Mouse (Mus musculus) lung, embryonic 16.5 days (tissue): ENCODE measurements at regions not wholly inside any gene's neighbourhood (a gene's known extent, or its start where the extent isn't known, plus 50 kb on each side); places are given as distances from the start of the nearest gene placed in this dataset.

ENCODE experiments used
- ATAC-seq: fragments of 200-750 bp; cut with Nextera tagmentation; 2 replicates; pipeline ENCODE4 v1.8.0; 2017; ENCODE audit warnings: low read depth, mild to moderate bottlenecking, moderate library complexity
- H3K27ac ChIP-seq: fragments of 300-500 bp; sonication (generic); 2 replicates; pipeline ENCODE4 v1.5.1; 2014; ENCODE audit warnings: mild to moderate bottlenecking, control low read depth, low read length
- H3K27me3 ChIP-seq: fragments of 300-500 bp; sonication (generic); 2 replicates; pipeline ENCODE4 v1.6.1; 2014; ENCODE audit warnings: low read depth, low read length, mixed read lengths; ENCODE audit not compliant: control insufficient read depth, insufficient read depth
- H3K36me3 ChIP-seq: fragments of 300-500 bp; sonication (generic); 2 replicates; pipeline ENCODE4 v1.6.1; 2014; ENCODE audit warnings: low read length; ENCODE audit not compliant: control insufficient read depth, insufficient read depth
- H3K4me1 ChIP-seq: fragments of 300-500 bp; sonication (generic); replicated peaks from 2 replicates; pipeline ENCODE4 v1.6.1; 2014; ENCODE audit warnings: low read length, mixed read lengths; ENCODE audit not compliant: control insufficient read depth, insufficient read depth
- H3K4me2 ChIP-seq: fragments of 300-500 bp; sonication (generic); 2 replicates; pipeline ENCODE4 v1.6.1; 2014; ENCODE audit warnings: low read depth, low read length, control low read depth
- H3K4me3 ChIP-seq: fragments of 300-500 bp; sonication (generic); 2 replicates; pipeline ENCODE4 v1.5.1; 2014; ENCODE audit warnings: mild to moderate bottlenecking, low read length, control low read depth
- H3K9ac ChIP-seq: fragments of 300-500 bp; sonication (generic); 2 replicates; pipeline ENCODE4 v1.6.1; 2014; ENCODE audit warnings: low read length, control low read depth
- H3K9me3 ChIP-seq: fragments of 300-500 bp; sonication (generic); 2 replicates; pipeline ENCODE4 v1.6.1; 2016; ENCODE audit warnings: low read length; ENCODE audit not compliant: control insufficient read depth
- WGBS: fragments of 180-500 bp; shearing (Covaris S2); extraction: QIAGEN DNeasy Blood & Tissue Kit; methylation state at CpG from one replicate; pipeline ENCODE4 v1.1.7; 2014; 5-methylcytosine and 5-hydroxymethylcytosine counted together

DNA sequence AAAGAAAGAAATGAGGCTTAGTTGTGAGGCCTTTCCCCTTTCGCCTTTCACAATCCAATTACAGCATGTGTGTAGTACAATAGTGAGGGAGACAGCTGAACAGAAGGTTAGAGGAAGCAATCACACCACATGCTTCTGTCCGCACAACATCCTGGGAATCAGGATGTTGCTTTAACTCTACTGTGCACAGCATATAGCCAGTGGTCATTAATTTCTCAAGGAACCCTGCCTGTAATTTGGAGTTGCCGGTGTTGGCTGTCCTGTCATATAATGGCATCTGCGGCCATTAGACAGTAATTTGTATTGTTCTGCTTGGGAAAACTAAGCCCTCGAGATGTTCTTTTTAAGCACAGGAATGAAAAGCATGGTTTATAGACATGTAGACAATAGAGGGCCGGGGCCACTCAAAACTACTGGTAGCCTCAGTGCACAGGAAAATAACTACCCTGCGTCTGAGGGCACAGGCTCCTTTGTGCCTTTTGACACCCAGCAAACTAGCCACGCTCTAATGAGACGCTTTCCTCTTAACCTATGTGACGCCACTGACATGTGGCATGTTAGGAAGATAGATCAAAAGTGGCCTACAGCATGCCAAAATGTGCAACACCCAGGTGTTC lies 233.2 kb upstream of the Robo2 start:
- H3K4me1 ChIP-seq: no peaks in the 10 kb centered on the region
- H3K27ac ChIP-seq: no peak overlapping the region
- no peak for ATAC-seq
- WGBS: 77% methylated on average over 10 of the region's 10 CpGs
- H3K9ac ChIP-seq: no peak overlapping the region
- H3K36me3 ChIP-seq: no peaks in the 10 kb centered on the region
- no peaks in the 10 kb centered on the region for H3K27me3 ChIP-seq
- H3K4me3 ChIP-seq: no peak overlapping the region
- no peaks in the 10 kb centered on the region for H3K9me3 ChIP-seq
- H3K4me2 ChIP-seq: no peak overlapping the region

DNA sequence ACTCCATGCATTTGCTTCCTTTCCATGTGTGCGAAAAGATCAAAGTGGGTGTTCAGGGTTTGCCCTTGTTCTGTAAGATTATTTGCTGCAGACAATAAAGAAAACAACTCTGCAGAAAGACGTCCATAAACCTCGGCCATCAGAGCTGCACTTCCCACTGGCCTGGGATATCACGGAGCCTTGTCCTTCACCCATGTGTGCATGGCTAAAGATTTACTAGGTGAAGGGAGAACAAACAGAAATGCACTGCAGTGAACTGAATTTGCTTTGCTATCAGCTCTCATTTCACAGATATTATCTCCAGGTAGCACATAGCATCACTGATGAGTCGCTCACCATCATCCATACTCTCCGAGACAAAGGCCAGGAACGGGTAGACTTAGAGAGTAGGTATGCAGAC lies 228.2 kb upstream of the Robo2 start:
- Histone ChIP-seq H3K9me3 (no peaks in the 10 kb centered on the region), H3K4me3 (no peak overlapping the region), H3K4me1 (no peaks in the 10 kb centered on the region), H3K4me2 (no peak overlapping the region), H3K36me3 (no peaks in the 10 kb centered on the region), H3K27me3 (no peaks in the 10 kb centered on the region), H3K27ac (no peak overlapping the region), H3K9ac (no peak overlapping the region)
- 53% methylated on average over 7 of the region's 7 CpGs for WGBS
- no peak for ATAC-seq

DNA sequence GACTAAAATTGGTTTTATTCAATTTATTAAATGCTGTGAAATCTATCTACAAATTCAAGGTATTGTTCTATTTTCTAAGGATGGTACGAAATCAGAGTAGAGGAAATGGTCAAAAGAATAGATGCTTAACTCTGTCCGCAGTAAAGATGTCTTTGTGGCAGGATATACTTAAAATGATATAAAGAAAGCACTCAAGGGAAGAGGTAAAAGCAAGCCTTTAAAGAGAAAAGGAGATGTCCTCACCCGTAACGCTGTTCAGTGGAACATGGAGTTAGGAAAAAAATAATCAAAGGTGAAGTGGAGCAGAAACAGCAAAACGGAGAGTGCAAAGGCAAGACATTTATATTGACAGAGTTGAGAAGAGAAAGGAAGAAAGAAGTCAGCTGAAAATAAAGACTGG lies 226.0 kb upstream of the Robo2 start:
- H3K9ac ChIP-seq: no peak overlapping the region
- no peaks in the 10 kb centered on the region for H3K4me1 ChIP-seq
- H3K4me3 ChIP-seq: no peak overlapping the region
- WGBS: 64% methylated on average over 5 of the region's 5 CpGs
- H3K27me3 ChIP-seq: no peaks in the 10 kb centered on the region
- H3K27ac ChIP-seq: no peak overlapping the region
- no peaks in the 10 kb centered on the region for H3K9me3 ChIP-seq
- no peak for ATAC-seq
- no peak overlapping the region for H3K4me2 ChIP-seq
- no peaks in the 10 kb centered on the region for H3K36me3 ChIP-seq

DNA sequence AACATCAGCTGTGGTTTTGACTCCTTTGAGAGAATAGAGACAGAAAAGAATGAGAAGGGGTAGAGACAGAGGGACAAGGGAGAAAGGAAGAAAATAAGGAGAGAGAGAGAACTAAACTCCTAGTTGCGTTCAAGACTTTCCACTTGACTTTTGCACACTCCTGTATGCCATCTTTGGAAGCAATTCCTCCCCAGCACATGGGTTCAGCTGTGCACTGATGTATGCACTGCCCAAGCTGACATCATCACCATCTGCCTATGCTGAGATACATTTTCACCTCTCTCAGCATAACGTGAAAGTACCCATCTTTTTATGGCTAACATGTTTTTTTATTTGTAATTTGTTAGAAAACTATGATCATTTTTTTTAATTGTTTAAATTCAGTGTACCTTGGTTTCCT lies 214.2 kb upstream of the Robo2 start:
- no peak overlapping the region for H3K27ac ChIP-seq
- H3K9me3 ChIP-seq: no peaks in the 10 kb centered on the region
- H3K9ac ChIP-seq: no peak overlapping the region
- H3K4me2 ChIP-seq: no peak overlapping the region
- H3K36me3 ChIP-seq: no peaks in the 10 kb centered on the region
- no peak for ATAC-seq
- no peaks in the 10 kb centered on the region for H3K4me1 ChIP-seq
- 71% methylated on average over 2 of the region's 2 CpGs for WGBS
- H3K4me3 ChIP-seq: no peak overlapping the region
- no peaks in the 10 kb centered on the region for H3K27me3 ChIP-seq

DNA sequence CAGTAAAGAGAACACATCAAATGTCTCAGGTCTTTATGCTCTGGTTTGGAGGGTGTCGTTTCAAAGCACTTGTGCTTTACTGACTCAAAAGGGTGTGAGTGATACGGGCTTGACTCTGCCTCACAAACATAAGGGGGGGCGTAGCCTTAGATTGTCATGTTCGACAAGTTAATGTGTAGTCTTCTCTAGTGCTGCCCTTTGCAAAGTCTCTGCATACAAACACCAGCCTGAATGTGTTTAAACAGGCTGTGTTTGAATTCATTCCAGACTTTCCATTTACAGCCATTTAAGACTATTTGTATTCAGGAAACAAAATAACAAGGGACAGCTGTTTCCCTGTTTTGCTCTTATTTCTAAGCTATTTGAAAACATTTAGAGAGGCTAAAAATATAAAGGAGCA lies 200.4 kb upstream of the Robo2 start:
- Histone ChIP-seq H3K9me3 (no peaks in the 10 kb centered on the region), H3K4me3 (no peak overlapping the region), H3K36me3 (no peaks in the 10 kb centered on the region), H3K9ac (no peak overlapping the region), H3K4me1 (peaks cover 4% of the 10 kb centered on the region; the same call in 1 of the 2 replicates), H3K4me2 (no peak overlapping the region), H3K27me3 (no peaks in the 10 kb centered on the region), H3K27ac (no peak overlapping the region)
- peak; percentile 76 for ATAC-seq
- WGBS: 21% methylated on average over 4 of the region's 4 CpGs

DNA sequence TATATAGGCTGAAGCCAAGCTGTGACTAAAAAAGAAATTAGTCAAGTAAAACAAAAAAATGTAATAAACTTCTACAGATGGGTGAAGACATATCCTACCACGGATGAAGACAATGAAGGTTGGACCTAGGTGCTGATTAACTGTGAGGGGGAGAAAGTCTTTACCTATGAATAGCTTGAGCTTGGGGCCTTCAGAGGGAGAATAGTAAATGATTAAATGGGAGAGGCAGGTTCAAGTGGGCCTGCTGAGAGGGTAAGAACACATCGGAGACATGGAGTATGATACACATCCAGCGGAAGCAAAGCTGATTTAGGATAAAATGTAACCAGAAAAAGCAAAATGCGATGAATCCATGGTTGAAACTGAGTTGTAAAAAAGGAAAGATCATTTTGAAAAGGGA lies 197.9 kb upstream of the Robo2 start:
- no peak overlapping the region for H3K9ac ChIP-seq
- ATAC-seq: no peak
- no peak overlapping the region for H3K27ac ChIP-seq
- no peaks in the 10 kb centered on the region for H3K27me3 ChIP-seq
- WGBS: 56% methylated on average over 4 of the region's 4 CpGs
- no peak overlapping the region for H3K4me2 ChIP-seq
- no peaks in the 10 kb centered on the region for H3K36me3 ChIP-seq
- peaks cover 4% of the 10 kb centered on the region; the same call in 1 of the 2 replicates for H3K4me1 ChIP-seq
- H3K9me3 ChIP-seq: no peaks in the 10 kb centered on the region
- H3K4me3 ChIP-seq: no peak overlapping the region

DNA sequence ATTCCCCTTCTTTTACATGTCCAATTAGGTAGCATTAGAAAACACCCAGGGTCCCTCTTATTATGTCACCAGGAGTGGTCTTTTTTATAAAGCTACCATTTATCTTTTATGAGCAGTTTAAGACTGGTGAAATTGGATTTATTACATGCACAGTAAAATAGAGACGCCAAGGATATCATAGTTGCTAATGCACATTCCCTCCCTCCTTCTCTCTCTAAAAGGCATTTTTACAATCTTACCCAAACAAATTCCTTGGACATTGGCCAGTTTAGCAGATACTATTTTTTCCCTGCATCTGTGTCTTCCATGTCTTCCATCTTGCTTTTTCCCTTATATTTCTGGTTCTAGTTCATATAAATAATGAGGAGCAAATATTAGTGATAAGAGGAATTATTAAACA lies 186.7 kb upstream of the Robo2 start:
- Histone ChIP-seq H3K9me3 (no peaks in the 10 kb centered on the region), H3K4me3 (no peak overlapping the region), H3K27ac (no peak overlapping the region), H3K4me2 (no peak overlapping the region), H3K36me3 (no peaks in the 10 kb centered on the region), H3K4me1 (peaks cover 3% of the 10 kb centered on the region; the same call in 1 of the 2 replicates), H3K27me3 (no peaks in the 10 kb centered on the region), H3K9ac (no peak overlapping the region)
- WGBS: 45% methylated on average over 1 of the region's 1 CpGs
- peak; percentile 76 for ATAC-seq

DNA sequence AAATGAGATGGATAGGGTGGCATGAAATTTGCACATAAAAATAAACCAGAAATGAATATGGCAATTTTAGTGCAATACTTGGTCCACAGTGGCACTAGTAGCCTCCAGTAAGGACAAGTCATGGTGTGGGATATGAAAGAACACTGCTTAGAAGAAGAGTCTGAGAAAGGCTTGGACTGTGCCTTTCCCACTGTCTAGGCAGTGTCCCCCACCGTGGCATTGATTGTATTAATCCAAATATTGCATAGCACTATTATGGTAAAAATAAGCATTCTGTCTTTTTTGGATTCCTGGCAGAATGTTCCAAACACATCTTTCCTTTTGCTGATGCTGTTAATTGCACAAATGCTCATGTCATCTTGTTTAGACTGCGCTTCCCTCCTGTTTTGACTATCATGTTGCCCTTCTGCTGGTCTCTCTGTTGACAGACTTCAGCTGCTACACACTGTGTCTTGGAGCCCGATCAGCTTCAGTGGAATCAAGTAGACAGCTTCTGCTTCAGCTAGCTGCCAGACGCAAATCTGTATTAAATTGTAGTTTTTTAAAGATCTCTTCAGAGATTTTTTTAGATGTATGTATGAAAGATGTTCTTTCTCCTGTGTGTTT lies 186.2 kb upstream of the Robo2 start:
- peak; percentile 97 for ATAC-seq
- Histone ChIP-seq H3K4me1 (peaks cover 3% of the 10 kb centered on the region; the same call in 1 of the 2 replicates), H3K4me2 (no peak overlapping the region), H3K27me3 (no peaks in the 10 kb centered on the region), H3K9me3 (no peaks in the 10 kb centered on the region), H3K4me3 (no peak overlapping the region), H3K27ac (peak overlapping the region; percentile 36; the same call in 1 of the 2 replicates), H3K9ac (no peak overlapping the region), H3K36me3 (no peaks in the 10 kb centered on the region)
- 28% methylated on average over 4 of the region's 4 CpGs for WGBS

DNA sequence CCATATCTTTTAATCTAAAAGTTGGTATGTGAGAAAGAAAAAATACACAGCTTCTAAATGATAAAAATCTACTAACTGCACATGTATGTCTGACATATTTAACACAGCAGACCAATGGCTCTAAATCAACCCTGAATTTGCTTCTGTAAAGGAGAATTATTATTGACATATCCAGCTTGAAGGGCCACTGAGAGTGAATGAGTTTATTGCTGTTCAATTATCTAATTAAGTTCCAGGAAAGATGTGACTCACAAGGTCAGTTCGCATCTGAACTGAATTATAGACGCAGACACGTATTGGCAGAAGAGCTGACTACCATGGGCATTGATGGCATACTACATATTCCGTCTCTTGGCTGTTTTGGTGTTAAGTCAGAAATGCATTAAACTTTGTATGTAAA lies 180.3 kb upstream of the Robo2 start:
- no peak overlapping the region for H3K9ac ChIP-seq
- H3K9me3 ChIP-seq: no peaks in the 10 kb centered on the region
- ATAC-seq: no peak
- no peaks in the 10 kb centered on the region for H3K36me3 ChIP-seq
- no peak overlapping the region for H3K4me2 ChIP-seq
- no peak overlapping the region for H3K4me3 ChIP-seq
- H3K4me1 ChIP-seq: no peaks in the 10 kb centered on the region
- H3K27me3 ChIP-seq: no peaks in the 10 kb centered on the region
- H3K27ac ChIP-seq: no peak overlapping the region
- 88% methylated on average over 4 of the region's 4 CpGs for WGBS
